Mouse (Mus musculus) midbrain, embryonic 13.5 days (tissue): ENCODE measurements around the gene Swsap1. TPM values are rescaled to one million over a fixed set of nuclear protein-coding genes. Genes with fewer than 3 reads are reported as not detected.
A peak's percentile ranks its signal among the peaks of the same experiment; 100 is the strongest.

Experiments
- ATAC-seq: fragments of 200-750 bp; cut with Nextera tagmentation; 2 replicates; pipeline ENCODE4 v1.8.0; 2017; ENCODE audit warnings: mild to moderate bottlenecking, moderate TSS enrichment, moderate library complexity
- H3K27ac ChIP-seq: fragments of 300-500 bp; sonication (generic); 2 replicates; pipeline ENCODE4 v1.5.1; 2015; ENCODE audit warnings: inconsistent platforms, mild to moderate bottlenecking, moderate library complexity
- H3K27me3 ChIP-seq: fragments of 300-500 bp; sonication (generic); 2 replicates; pipeline ENCODE4 v1.6.1; 2015; ENCODE audit warnings: mild to moderate bottlenecking, inconsistent platforms
- H3K36me3 ChIP-seq: fragments of 300-500 bp; sonication (generic); 2 replicates; pipeline ENCODE4 v1.6.1; 2015; ENCODE audit warnings: mild to moderate bottlenecking, inconsistent platforms
- H3K4me1 ChIP-seq: fragments of 300-500 bp; sonication (generic); replicated peaks from 2 replicates; pipeline ENCODE4 v1.6.1; 2015; ENCODE audit warnings: inconsistent platforms
- H3K4me2 ChIP-seq: fragments of 300-500 bp; sonication (generic); replicated peaks from 2 replicates; pipeline ENCODE4 v1.6.1; 2015; ENCODE audit warnings: moderate library complexity, mild to moderate bottlenecking, inconsistent platforms
- H3K4me3 ChIP-seq: fragments of 300-500 bp; sonication (generic); replicated peaks from 2 replicates; pipeline ENCODE4 v1.5.1; 2015; ENCODE audit warnings: mild to moderate bottlenecking, inconsistent platforms
- H3K9ac ChIP-seq: fragments of 300-500 bp; sonication (generic); replicated peaks from 2 replicates; pipeline ENCODE4 v1.6.1; 2015; ENCODE audit warnings: mild to moderate bottlenecking, inconsistent platforms
- H3K9me3 ChIP-seq: fragments of 300-500 bp; sonication (generic); 2 replicates; pipeline ENCODE4 v1.6.1; 2016; ENCODE audit warnings: mild to moderate bottlenecking, inconsistent platforms
- WGBS: fragments of 180-500 bp; shearing (Covaris S2); methylation state at CpG from one replicate; pipeline ENCODE4 v1.1.7; 2015; 5-methylcytosine and 5-hydroxymethylcytosine counted together
- polyA plus RNA-seq: library from polyadenylated mRNA; unstranded; fragments of >200 nt; fragmentation: Nextera tagmentation; extraction: Ambion mirVana; gene quantifications from 2 replicates; pipeline ENCODE4 v1.2.1, GENCODE M21; 2015

Swsap1 gene
- polyA plus RNA-seq, 1 experiment from 2014 or later = 12.6 TPM

DNA sequence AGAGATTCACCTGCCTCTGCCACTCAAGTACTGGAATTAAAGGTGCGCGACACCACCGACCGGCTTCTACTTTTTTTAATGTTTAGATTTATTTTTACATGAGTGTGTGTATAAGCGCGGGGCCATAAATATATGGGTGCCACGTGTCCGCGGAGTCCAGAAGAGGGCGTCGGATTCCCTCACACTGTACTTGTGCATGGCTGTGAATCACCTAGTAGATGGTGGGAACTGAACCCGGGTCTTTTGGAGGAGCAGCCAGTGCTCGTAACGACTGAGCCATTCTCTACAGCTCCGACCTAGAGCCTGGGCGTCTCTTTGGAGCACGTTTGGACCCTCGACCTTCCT, 358 bp upstream of the Swsap1 start:
- H3K9me3 ChIP-seq = no peaks in the 10 kb centered on the region
- ATAC-seq = peak; percentile 64
- peak overlapping the region; percentile 95 for H3K27ac ChIP-seq
- peaks cover 34% of the 10 kb centered on the region for H3K4me1 ChIP-seq
- peaks cover 17% of the 10 kb centered on the region for H3K27me3 ChIP-seq
- H3K4me2 ChIP-seq = peak overlapping the region; percentile 63
- 2% methylated on average over 18 of the region's 18 CpGs for WGBS
- H3K36me3 ChIP-seq = 0 out of 2 replicates have a peak, but pooled peaks cover 4% of the 10 kb centered on the region
- H3K4me3 ChIP-seq = peak overlapping the region; percentile 64
- H3K9ac ChIP-seq = peak overlapping the region; percentile 54; the same call in 1 of the 2 replicates

DNA sequence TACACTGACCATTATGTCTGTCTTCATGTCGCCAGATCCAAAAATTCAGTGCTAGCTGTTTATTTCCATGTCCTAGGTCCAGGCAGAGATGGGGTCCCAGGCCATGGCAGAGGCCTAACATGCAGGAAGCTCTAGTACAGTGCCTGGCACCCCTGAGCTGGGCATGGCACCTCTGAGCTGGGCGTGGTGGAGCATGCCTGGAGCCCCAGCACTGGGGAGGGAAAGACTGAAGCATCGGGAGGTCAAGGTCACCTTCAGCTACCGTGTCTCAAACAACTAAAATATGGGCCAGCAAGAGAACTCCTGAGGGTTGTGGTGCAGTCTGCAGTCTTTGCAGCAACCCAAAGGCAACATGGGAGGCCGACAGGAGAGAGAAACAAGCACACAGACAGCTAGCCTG, 2.8 kb downstream of the Swsap1 start:
- H3K9me3 ChIP-seq = no peaks in the 10 kb centered on the region
- H3K9ac ChIP-seq = no peak overlapping the region
- no peak for ATAC-seq
- WGBS = 87% methylated on average over 5 of the region's 5 CpGs
- H3K4me2 ChIP-seq = no peak overlapping the region
- peaks cover 47% of the 10 kb centered on the region for H3K4me1 ChIP-seq
- H3K27ac ChIP-seq = no peak overlapping the region
- no peak overlapping the region for H3K4me3 ChIP-seq
- 0 out of 2 replicates have a peak, but pooled peaks cover 4% of the 10 kb centered on the region for H3K36me3 ChIP-seq
- H3K27me3 ChIP-seq = peaks cover 49% of the 10 kb centered on the region

DNA sequence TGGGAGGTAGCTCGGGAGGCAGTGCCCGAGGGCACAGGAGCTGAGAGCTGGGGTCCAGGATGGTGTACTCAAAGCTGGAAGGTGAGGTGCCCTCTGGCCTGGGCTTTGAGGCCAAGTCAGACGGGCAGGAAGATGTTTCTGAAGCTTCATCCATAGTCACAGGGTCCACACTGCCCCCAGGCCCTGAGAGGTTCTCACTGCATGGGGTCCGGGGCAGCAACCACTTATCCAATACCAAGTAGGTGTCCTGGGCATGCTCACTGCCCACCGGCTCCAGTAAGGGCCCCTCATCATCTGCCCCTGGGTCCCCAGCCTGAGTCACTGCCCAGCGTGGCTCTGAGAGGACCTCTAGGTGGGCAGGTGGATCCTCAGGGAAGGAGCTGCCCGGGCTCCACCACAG, 3.7 kb downstream of the Swsap1 start:
- H3K4me3 ChIP-seq = no peak overlapping the region
- H3K27me3 ChIP-seq = peaks cover 55% of the 10 kb centered on the region
- no peak overlapping the region for H3K4me2 ChIP-seq
- 90% methylated on average over 7 of the region's 7 CpGs for WGBS
- no peak overlapping the region for H3K27ac ChIP-seq
- H3K4me1 ChIP-seq = peaks cover 40% of the 10 kb centered on the region
- 0 out of 2 replicates have a peak, but pooled peaks cover 4% of the 10 kb centered on the region for H3K36me3 ChIP-seq
- no peaks in the 10 kb centered on the region for H3K9me3 ChIP-seq
- ATAC-seq = no peak
- H3K9ac ChIP-seq = no peak overlapping the region

DNA sequence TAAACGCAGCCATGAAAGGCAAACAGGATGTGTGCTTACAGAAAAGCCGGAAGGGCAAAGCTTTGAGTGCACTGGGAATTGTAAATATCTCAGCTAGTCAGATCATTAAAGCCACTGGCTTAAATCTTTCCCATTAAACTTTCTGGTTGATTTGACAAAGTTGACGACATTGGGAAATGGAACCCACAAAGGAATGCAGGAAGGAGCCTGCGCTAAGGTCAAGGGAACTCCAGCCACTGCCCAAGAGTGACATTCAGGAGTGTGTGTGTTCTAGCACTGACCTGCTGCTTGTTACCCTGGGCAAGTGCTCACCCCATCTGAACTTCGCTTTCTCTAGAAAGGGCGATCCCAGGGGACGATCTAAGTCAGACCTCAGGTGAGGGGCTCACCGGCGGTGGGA, 4.6 kb downstream of the Swsap1 start:
- 64% methylated on average over 9 of the region's 9 CpGs for WGBS
- 0 out of 2 replicates have a peak overlapping the region, but pooled peaks have one; percentile 14 for H3K9ac ChIP-seq
- peaks cover 55% of the 10 kb centered on the region for H3K27me3 ChIP-seq

DNA sequence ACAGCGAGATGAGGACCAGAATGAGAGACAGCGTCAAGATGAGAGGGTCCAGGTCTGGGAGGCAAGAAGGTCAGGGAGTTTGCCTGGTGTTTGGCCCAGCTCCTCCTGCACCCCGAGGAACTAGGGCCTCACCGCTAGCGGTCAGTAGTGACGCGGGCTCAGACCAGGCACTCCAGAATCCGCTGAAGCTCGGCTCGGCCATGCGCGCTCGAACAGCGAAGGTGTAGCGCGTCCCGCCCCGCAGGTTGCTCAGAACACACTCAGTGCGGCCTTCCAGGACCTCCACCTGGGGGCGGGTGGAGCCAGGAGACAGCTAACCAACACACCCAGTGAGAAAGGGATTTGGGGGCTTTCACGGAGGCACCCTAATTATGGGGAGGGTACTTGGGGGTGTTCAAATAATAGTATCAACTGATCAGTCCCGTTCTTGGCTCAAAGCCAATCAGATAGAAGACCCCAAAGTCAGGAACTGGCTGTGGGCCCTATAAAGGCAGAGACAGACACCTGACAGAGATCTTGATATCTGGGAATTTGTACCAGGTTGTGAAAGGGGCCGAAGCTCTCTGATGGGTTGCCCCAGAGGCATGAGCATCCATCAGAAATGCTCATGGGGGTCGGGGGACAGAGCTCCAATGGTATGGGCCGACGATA, 5.1 kb downstream of the Swsap1 start:
- WGBS = 11% methylated on average over 26 of the region's 26 CpGs
- Histone ChIP-seq H3K36me3 (0 out of 2 replicates have a peak, but pooled peaks cover 4% of the 10 kb centered on the region), H3K27me3 (peaks cover 55% of the 10 kb centered on the region), H3K9ac (0 out of 2 replicates have a peak overlapping the region, but pooled peaks have one; percentile 14), H3K9me3 (no peaks in the 10 kb centered on the region), H3K27ac (no peak overlapping the region), H3K4me3 (0 out of 2 replicates have a peak overlapping the region, but pooled peaks have one; percentile 14), H3K4me2 (0 out of 2 replicates have a peak overlapping the region, but pooled peaks have one; percentile 5), H3K4me1 (peaks cover 31% of the 10 kb centered on the region)
- no peak for ATAC-seq

More for the DNA sequence above, 4.6 kb downstream of the Swsap1 start:
- H3K4me1 ChIP-seq = peaks cover 32% of the 10 kb centered on the region
- no peak for ATAC-seq
- 0 out of 2 replicates have a peak, but pooled peaks cover 4% of the 10 kb centered on the region for H3K36me3 ChIP-seq
- no peak overlapping the region for H3K4me2 ChIP-seq
- no peaks in the 10 kb centered on the region for H3K9me3 ChIP-seq
- no peak overlapping the region for H3K4me3 ChIP-seq
- no peak overlapping the region for H3K27ac ChIP-seq

DNA sequence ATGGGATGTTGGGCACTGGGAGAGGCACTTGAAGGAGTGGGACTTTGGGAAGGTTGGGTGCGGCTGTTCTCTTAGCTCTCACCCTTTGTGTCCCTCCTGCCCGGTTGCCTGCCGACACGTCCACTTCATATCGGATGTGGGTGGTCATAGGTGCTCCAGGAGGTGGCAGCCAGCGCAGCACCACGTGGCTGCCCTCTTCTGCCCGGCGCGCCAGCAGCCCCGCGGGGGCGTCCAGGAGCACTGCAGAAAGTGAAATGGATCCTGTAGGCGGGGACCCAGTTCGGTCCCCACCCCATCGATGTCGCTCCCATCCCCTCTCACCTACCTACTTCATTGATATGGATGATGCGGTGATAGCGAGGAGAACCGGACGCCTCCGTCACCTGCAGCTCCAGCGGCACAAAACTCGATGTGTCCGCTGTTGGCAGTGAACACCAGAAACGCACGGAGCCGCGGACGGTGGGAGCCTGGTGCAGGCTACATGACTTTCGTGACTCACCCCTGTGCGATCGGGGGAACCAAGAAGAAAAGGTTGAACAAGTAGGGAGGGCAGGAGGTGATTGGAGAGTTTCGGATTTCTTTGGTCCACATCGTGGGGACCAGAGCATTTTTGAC, 5.9 kb downstream of the Swsap1 start:
- Histone ChIP-seq H3K9ac (no peak overlapping the region), H3K4me1 (peaks cover 27% of the 10 kb centered on the region), H3K4me3 (peak overlapping the region; percentile 39), H3K9me3 (no peaks in the 10 kb centered on the region), H3K36me3 (0 out of 2 replicates have a peak, but pooled peaks cover 4% of the 10 kb centered on the region), H3K4me2 (peak overlapping the region; percentile 60), H3K27me3 (peaks cover 55% of the 10 kb centered on the region), H3K27ac (no peak overlapping the region)
- 1% methylated on average over 35 of the region's 35 CpGs for WGBS
- ATAC-seq = no peak

DNA sequence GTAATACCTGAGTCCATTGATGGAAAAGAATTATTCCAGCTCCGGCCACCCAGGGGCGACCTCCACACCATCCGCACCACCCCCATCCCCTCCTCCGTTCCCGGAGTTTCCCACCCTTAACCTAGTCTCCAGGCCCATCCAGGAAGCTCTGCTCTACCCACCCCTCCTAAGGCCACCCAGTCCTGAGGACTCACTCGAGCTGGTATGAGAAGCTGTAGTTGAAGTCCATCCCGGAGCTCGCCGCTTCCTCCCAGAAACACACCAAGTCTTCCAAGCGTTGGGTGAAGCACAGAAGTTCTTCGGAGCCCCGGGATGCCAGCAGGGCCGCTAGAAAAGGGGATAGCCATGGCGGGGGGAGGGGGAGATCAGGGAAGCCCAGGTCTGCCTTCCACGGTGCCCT, 6.5 kb downstream of the Swsap1 start:
- H3K9ac ChIP-seq = peak overlapping the region; percentile 33
- no peaks in the 10 kb centered on the region for H3K9me3 ChIP-seq
- H3K27me3 ChIP-seq = peaks cover 55% of the 10 kb centered on the region
- H3K27ac ChIP-seq = no peak overlapping the region
- peaks cover 24% of the 10 kb centered on the region for H3K4me1 ChIP-seq
- WGBS = 1% methylated on average over 15 of the region's 15 CpGs
- peak overlapping the region; percentile 60 for H3K4me2 ChIP-seq
- ATAC-seq = peak; percentile 53
- H3K4me3 ChIP-seq = peak overlapping the region; percentile 39
- 0 out of 2 replicates have a peak, but pooled peaks cover 4% of the 10 kb centered on the region for H3K36me3 ChIP-seq

DNA sequence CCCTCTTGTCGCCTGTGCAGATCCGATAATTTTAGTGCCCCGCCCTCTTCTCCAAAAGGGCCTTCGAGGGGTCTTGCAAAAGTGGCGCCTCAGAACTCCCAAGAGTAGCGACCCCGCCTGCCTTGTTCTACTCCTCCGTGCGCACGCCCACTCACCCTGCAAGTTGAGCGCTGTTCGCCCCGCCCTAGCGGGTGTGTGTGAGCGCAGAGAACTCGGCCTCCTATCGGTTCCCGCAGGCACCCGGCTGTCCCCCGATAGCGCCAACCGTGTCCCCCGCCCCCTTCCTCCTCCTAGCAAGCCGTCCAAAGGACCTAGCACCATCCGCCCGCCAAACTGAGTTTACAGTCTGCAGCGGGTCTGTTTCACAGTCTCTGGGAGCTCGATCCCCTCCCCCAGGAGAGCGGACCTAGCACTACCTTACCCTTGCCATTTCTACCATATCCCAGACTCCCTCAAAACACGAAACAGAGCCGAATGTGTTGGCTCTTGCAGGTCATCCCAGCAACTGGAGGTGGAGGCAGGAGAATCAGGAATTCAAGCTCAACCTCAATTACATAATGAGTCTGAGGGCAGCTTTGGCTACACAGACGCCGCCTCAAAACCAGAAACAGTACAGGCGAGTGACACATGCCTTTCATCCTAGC, 7.0 kb downstream of the Swsap1 start:
- Histone ChIP-seq H3K4me2 (peak overlapping the region; percentile 60), H3K36me3 (0 out of 2 replicates have a peak, but pooled peaks cover 4% of the 10 kb centered on the region), H3K27ac (no peak overlapping the region), H3K27me3 (peaks cover 55% of the 10 kb centered on the region), H3K4me3 (peak overlapping the region; percentile 39), H3K4me1 (peaks cover 24% of the 10 kb centered on the region), H3K9me3 (no peaks in the 10 kb centered on the region), H3K9ac (peak overlapping the region; percentile 33; the same call in 1 of the 2 replicates)
- ATAC-seq = peak; percentile 76
- WGBS = 4% methylated on average over 34 of the region's 34 CpGs

DNA sequence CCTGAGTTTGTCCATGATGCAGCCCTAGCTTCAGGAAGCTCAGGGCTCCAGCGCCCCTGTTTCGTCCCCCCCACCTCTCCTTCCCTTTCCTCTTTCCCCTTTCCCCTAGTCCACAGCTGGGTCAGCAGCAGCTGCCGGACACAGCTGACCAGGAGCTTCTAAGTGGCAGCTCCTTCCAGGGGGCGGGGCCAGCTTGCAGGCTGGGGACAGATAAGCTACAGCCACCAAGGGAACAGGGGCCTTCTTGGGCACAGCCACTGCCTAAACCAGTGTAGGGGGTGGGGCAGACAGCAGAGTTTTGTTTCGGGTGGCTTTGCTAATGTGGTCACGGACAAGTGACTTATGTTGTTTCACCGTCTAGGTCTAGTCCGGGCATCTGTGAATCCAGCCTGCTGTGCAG, 7.9 kb downstream of the Swsap1 start, which contains the start of gene Epor:
Gene Epor (minus strand): TSS at position 90 of the 400 bp plus-strand sequence.
- Histone ChIP-seq H3K9me3 (no peaks in the 10 kb centered on the region), H3K27ac (no peak within 1 kb of the TSS), H3K27me3 (peaks cover 55% of the 10 kb centered on the region), H3K4me1 (peaks cover 24% of the 10 kb centered on the region), H3K9ac (peak within 1 kb of the TSS; percentile 33; the same call in 1 of the 2 replicates), H3K36me3 (0 out of 2 replicates have a peak, but pooled peaks cover under 1% of the 10 kb centered on the region), H3K4me2 (peak within 1 kb of the TSS; percentile 60), H3K4me3 (peak within 1 kb of the TSS; percentile 39)
- ATAC-seq = no peak
- WGBS = 12% methylated on average over 8 of the region's 8 CpGs

DNA sequence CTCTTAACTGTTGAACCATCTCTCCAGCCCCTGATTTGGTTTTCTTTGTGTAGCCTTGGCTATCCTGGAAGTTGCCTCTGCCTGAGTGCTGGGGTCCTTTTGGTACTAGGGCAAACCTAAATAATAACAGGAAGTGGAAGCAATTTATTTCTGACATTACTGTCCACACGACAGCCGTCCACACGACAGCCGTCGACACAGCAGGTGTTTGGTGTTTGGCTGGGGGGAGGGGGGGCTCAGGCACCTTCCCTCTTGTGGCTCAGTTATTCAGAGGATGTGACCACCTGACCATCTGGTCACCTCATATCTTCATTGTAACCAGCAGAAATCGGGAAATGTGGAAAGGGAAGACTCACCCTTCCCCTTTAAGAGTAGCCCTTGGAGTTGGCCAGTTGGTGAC, 13.3 kb downstream of the Swsap1 start:
- Histone ChIP-seq H3K4me3 (no peak overlapping the region), H3K27ac (no peak overlapping the region), H3K36me3 (no peaks in the 10 kb centered on the region), H3K4me2 (no peak overlapping the region), H3K27me3 (peaks cover 4% of the 10 kb centered on the region; the same call in 1 of the 2 replicates), H3K9me3 (no peaks in the 10 kb centered on the region), H3K9ac (no peak overlapping the region), H3K4me1 (no peaks in the 10 kb centered on the region)
- WGBS = 82% methylated on average over 6 of the region's 6 CpGs
- no peak for ATAC-seq

DNA sequence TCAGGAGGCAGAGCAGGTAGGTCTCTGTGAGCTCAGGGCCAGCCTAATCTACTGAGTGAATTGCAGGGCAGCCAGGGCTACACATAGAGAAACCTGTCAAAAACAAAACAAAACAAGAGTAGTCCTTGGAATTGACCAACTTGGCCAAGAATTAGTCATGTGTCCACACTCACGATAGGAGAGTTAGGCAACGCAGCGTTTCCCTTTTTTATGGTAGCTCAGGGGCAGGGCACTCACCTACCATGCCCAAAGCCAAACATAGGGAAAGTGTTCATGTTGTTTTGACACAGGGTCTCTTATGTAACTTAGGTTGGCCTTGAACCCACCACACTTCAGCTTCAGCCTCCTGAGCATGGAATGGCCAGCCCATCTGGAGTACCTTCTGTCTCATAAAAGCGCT, 13.7 kb downstream of the Swsap1 start:
- Histone ChIP-seq H3K9me3 (no peaks in the 10 kb centered on the region), H3K4me2 (no peak overlapping the region), H3K36me3 (no peaks in the 10 kb centered on the region), H3K9ac (no peak overlapping the region), H3K4me3 (no peak overlapping the region), H3K4me1 (no peaks in the 10 kb centered on the region), H3K27me3 (0 out of 2 replicates have a peak, but pooled peaks cover under 1% of the 10 kb centered on the region), H3K27ac (no peak overlapping the region)
- ATAC-seq = no peak
- 93% methylated on average over 4 of the region's 4 CpGs for WGBS
